Mouse (Mus musculus): ENCODE results near the gene Olfr323. TPM values are rescaled to one million over a fixed set of nuclear protein-coding genes. Genes with fewer than 3 reads are reported as not detected.

Gene Olfr323
- polyA plus RNA-seq, 1 experiment from 2014 or later = not detected

DNA sequence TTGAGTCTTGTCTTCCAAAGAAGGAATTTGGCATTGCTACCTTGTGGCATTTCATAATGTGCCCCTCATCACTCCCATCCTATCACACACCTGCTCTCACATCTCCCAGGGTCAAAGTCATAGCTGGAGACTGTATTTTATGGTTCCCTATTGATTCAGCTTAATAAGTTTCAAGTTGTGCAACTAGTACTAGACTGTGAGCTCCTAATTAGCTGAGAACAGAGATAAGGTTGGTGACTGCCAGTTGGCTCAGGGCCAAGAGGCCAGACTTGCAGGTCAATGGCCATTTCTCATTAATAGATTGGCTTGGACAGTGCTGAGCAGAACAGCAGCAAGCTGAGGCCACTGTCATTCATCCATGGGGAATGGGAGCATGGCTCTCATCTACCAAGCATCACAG lies 15.8 kb downstream of the Olfr323 start:
- H3K27me3 ChIP-seq (ENCODE audit: control insufficient read depth, insufficient read depth, low read length) = no peaks in the 10 kb centered on the region
- H3K4me3 ChIP-seq (ENCODE audit: low read depth, low read length) = no peak overlapping the region
- no peak overlapping the region for H3K9ac ChIP-seq (ENCODE audit: low read length)
- no peak overlapping the region for H3K4me2 ChIP-seq (ENCODE audit: low read depth, severe bottlenecking)
- H3K4me1 ChIP-seq (ENCODE audit: control insufficient read depth, insufficient read depth, low read length) = no peaks in the 10 kb centered on the region
- no peaks in the 10 kb centered on the region for H3K9me3 ChIP-seq (ENCODE audit: control insufficient read depth, low read length)
- H3K27ac ChIP-seq (replicated peaks; ENCODE audit: low read depth, low read length) = no peak overlapping the region
- no peak for ATAC-seq (ENCODE audit: insufficient number of reproducible peaks, low FRiP score, low TSS enrichment, low read depth)
- no peak for DNase-seq (ENCODE audit: low spot score)
- H3K36me3 ChIP-seq (ENCODE audit: control insufficient read depth, insufficient read depth, low read length) = no peaks in the 10 kb centered on the region

DNA sequence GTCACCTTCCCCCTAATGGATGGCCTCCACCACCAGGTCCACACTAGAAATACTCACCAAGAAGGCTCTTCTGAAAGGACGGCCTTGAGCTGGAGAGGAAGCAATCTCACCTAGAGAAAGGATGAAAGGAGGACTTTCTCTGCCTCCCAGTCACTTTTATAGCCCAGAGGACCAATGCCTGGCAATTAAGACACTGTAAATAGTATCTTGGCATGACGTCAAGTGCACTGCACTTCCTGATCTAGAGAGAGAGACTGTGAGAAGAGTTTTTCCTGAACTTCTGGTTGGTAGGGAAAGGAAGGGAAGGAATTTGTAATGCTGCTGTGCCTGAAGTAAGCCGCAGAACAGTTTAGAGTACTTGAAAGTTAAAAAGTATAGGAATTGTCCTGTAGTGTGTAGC lies 16.9 kb downstream of the Olfr323 start:
- H3K4me1 ChIP-seq (ENCODE audit: control insufficient read depth, insufficient read depth, low read length) = no peaks in the 10 kb centered on the region
- no peak overlapping the region for H3K9ac ChIP-seq (ENCODE audit: low read length)
- no peaks in the 10 kb centered on the region for H3K27me3 ChIP-seq (ENCODE audit: control insufficient read depth, insufficient read depth, low read length)
- DNase-seq (ENCODE audit: low spot score) = no peak
- H3K9me3 ChIP-seq (ENCODE audit: control insufficient read depth, low read length) = no peaks in the 10 kb centered on the region
- no peaks in the 10 kb centered on the region for H3K36me3 ChIP-seq (ENCODE audit: control insufficient read depth, insufficient read depth, low read length)
- no peak overlapping the region for H3K27ac ChIP-seq (replicated peaks; ENCODE audit: low read depth, low read length)
- no peak overlapping the region for H3K4me2 ChIP-seq (ENCODE audit: low read depth, severe bottlenecking)
- ATAC-seq (ENCODE audit: insufficient number of reproducible peaks, low FRiP score, low TSS enrichment, low read depth) = no peak
- no peak overlapping the region for H3K4me3 ChIP-seq (ENCODE audit: low read depth, low read length)
- 64% methylated on average over 3 of the region's 3 CpGs for WGBS

DNA sequence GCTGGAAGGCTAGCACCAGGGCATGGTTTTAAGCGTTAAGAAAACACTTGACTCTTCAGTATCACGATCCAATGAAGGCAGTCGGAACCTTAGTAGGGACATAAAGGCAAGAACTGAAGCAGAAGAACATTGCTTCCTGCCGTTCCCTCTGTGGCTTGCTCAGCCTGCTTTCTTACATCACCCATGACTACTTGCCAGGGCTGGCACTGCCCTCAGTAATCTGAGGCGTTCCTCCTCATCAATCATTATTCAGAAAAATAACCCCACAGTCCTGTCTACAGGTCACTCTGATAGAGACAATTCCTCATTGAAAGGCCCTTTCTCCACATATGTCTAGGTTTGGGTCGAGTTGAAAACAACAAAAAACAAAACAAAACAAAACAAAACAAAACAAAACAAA lies 23.3 kb downstream of the Olfr323 start:
- no peaks in the 10 kb centered on the region for H3K4me1 ChIP-seq (ENCODE audit: control insufficient read depth, insufficient read depth, low read length)
- ATAC-seq (ENCODE audit: insufficient number of reproducible peaks, low FRiP score, low TSS enrichment, low read depth) (no peak), DNase-seq (ENCODE audit: low spot score) (no peak)
- no peaks in the 10 kb centered on the region for H3K36me3 ChIP-seq (ENCODE audit: control insufficient read depth, insufficient read depth, low read length)
- H3K27ac ChIP-seq (replicated peaks; ENCODE audit: low read depth, low read length) = no peak overlapping the region
- no peak overlapping the region for H3K4me2 ChIP-seq (ENCODE audit: low read depth, severe bottlenecking)
- H3K27me3 ChIP-seq (ENCODE audit: control insufficient read depth, insufficient read depth, low read length) = no peaks in the 10 kb centered on the region
- no peaks in the 10 kb centered on the region for H3K9me3 ChIP-seq (ENCODE audit: control insufficient read depth, low read length)
- 85% methylated on average over 6 of the region's 6 CpGs for WGBS
- H3K4me3 ChIP-seq (ENCODE audit: low read depth, low read length) = no peak overlapping the region
- no peak overlapping the region for H3K9ac ChIP-seq (ENCODE audit: low read length)

GRCm38 (mm10) chr11:58606177-58606919 lies 24.0 kb downstream of the Olfr323 start:
- Histone ChIP-seq H3K4me1 (ENCODE audit: control insufficient read depth, insufficient read depth, low read length) (no peaks in the 10 kb centered on the region), H3K27ac (replicated peaks; ENCODE audit: low read depth, low read length) (no peak overlapping the region), H3K36me3 (ENCODE audit: control insufficient read depth, insufficient read depth, low read length) (no peaks in the 10 kb centered on the region), H3K4me2 (ENCODE audit: low read depth, severe bottlenecking) (no peak overlapping the region), H3K27me3 (ENCODE audit: control insufficient read depth, insufficient read depth, low read length) (no peaks in the 10 kb centered on the region), H3K9ac (ENCODE audit: low read length) (no peak overlapping the region), H3K4me3 (ENCODE audit: low read depth, low read length) (no peak overlapping the region), H3K9me3 (ENCODE audit: control insufficient read depth, low read length) (no peaks in the 10 kb centered on the region)
- WGBS = 85% methylated on average over 12 of the region's 12 CpGs
- no peak for ATAC-seq (ENCODE audit: insufficient number of reproducible peaks, low FRiP score, low TSS enrichment, low read depth)
- DNase-seq (ENCODE audit: low spot score) = no peak

DNA sequence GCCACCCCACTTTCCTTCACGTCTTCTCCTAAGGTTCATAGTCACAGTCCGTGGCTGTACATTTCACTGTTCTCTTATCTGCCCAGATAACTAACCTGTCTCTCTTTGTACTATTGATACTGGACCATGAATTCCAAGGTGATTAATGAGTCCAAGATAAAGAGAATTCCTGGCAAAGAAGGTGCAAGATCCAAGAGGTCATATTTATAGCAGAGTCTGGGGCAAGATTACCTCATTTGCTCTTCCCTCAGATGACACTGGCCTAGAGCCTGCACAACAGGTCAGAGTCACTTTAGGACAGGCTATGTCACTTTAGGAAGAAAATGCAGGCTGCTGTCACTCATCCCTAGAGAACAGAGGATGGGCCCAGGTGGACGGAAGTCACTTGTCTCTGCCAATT lies 25.1 kb downstream of the Olfr323 start:
- Histone ChIP-seq H3K27ac (replicated peaks; ENCODE audit: low read depth, low read length) (no peak overlapping the region), H3K36me3 (ENCODE audit: control insufficient read depth, insufficient read depth, low read length) (no peaks in the 10 kb centered on the region), H3K4me1 (ENCODE audit: control insufficient read depth, insufficient read depth, low read length) (no peaks in the 10 kb centered on the region), H3K9me3 (ENCODE audit: control insufficient read depth, low read length) (no peaks in the 10 kb centered on the region), H3K4me3 (ENCODE audit: low read depth, low read length) (no peak overlapping the region), H3K27me3 (ENCODE audit: control insufficient read depth, insufficient read depth, low read length) (no peaks in the 10 kb centered on the region), H3K4me2 (ENCODE audit: low read depth, severe bottlenecking) (no peak overlapping the region), H3K9ac (ENCODE audit: low read length) (no peak overlapping the region)
- no peak for ATAC-seq (ENCODE audit: insufficient number of reproducible peaks, low FRiP score, low TSS enrichment, low read depth)
- WGBS = 81% methylated on average over 3 of the region's 3 CpGs
- no peak for DNase-seq (ENCODE audit: low spot score)

- no peaks in the 10 kb centered on the region for H3K36me3 ChIP-seq (ENCODE audit: control insufficient read depth, insufficient read depth, low read length)
- no peak overlapping the region for H3K4me2 ChIP-seq (ENCODE audit: low read depth, severe bottlenecking)
- H3K27ac ChIP-seq (replicated peaks; ENCODE audit: low read depth, low read length) = no peak overlapping the region
- DNase-seq (ENCODE audit: low spot score) = no peak
- no peaks in the 10 kb centered on the region for H3K9me3 ChIP-seq (ENCODE audit: control insufficient read depth, low read length)
- no peaks in the 10 kb centered on the region for H3K4me1 ChIP-seq (ENCODE audit: control insufficient read depth, insufficient read depth, low read length)
- no peak overlapping the region for H3K9ac ChIP-seq (ENCODE audit: low read length)
- H3K4me3 ChIP-seq (ENCODE audit: low read depth, low read length) = no peak overlapping the region
- no peak for ATAC-seq (ENCODE audit: insufficient number of reproducible peaks, low FRiP score, low TSS enrichment, low read depth)
- H3K27me3 ChIP-seq (ENCODE audit: control insufficient read depth, insufficient read depth, low read length) = no peaks in the 10 kb centered on the region
- 80% methylated on average over 2 of the region's 2 CpGs for WGBS
These were observed 25.6 kb downstream of the Olfr323 start for GRCm38 (mm10) chr11:58604688-58605087.

GRCm38 (mm10) chr11:58602800-58603560 lies 27.3 kb downstream of the Olfr323 start:
- Histone ChIP-seq H3K4me1 (ENCODE audit: control insufficient read depth, insufficient read depth, low read length) (no peaks in the 10 kb centered on the region), H3K4me3 (ENCODE audit: low read depth, low read length) (no peak overlapping the region), H3K9me3 (ENCODE audit: control insufficient read depth, low read length) (no peaks in the 10 kb centered on the region), H3K36me3 (ENCODE audit: control insufficient read depth, insufficient read depth, low read length) (no peaks in the 10 kb centered on the region), H3K27me3 (ENCODE audit: control insufficient read depth, insufficient read depth, low read length) (no peaks in the 10 kb centered on the region), H3K27ac (replicated peaks; ENCODE audit: low read depth, low read length) (no peak overlapping the region), H3K9ac (ENCODE audit: low read length) (no peak overlapping the region), H3K4me2 (ENCODE audit: low read depth, severe bottlenecking) (no peak overlapping the region)
- 90% methylated on average over 6 of the region's 6 CpGs for WGBS
- ATAC-seq (ENCODE audit: insufficient number of reproducible peaks, low FRiP score, low TSS enrichment, low read depth) (no peak), DNase-seq (ENCODE audit: low spot score) (no peak)

DNA sequence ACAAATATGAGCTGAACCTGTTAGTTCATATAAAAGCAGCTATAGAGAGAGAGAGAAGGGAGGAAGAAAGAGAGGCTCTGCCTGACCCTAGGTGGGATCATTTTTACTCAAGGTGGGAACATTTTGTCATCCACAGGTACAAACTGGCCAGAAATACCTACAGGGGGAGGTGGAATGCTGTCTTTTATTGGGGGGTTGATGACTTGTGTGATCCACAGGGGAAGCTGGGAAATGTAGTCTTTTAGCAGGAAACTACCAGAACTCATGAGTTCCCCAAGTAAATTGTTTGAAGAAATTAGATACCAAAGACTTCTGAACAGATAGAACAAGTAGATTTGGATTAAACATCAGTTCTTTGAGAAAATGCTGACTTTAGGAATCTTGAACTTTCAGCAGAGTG lies 28.2 kb downstream of the Olfr323 start:
- Histone ChIP-seq H3K36me3 (ENCODE audit: control insufficient read depth, insufficient read depth, low read length) (no peaks in the 10 kb centered on the region), H3K9me3 (ENCODE audit: control insufficient read depth, low read length) (no peaks in the 10 kb centered on the region), H3K27ac (replicated peaks; ENCODE audit: low read depth, low read length) (no peak overlapping the region), H3K27me3 (ENCODE audit: control insufficient read depth, insufficient read depth, low read length) (no peaks in the 10 kb centered on the region), H3K9ac (ENCODE audit: low read length) (no peak overlapping the region), H3K4me1 (ENCODE audit: control insufficient read depth, insufficient read depth, low read length) (no peaks in the 10 kb centered on the region), H3K4me2 (ENCODE audit: low read depth, severe bottlenecking) (no peak overlapping the region), H3K4me3 (ENCODE audit: low read depth, low read length) (no peak overlapping the region)
- DNase-seq (ENCODE audit: low spot score) (no peak), ATAC-seq (ENCODE audit: insufficient number of reproducible peaks, low FRiP score, low TSS enrichment, low read depth) (no peak)

All from limb, embryonic 11.5 days (tissue).